In the genomic region with DNA sequence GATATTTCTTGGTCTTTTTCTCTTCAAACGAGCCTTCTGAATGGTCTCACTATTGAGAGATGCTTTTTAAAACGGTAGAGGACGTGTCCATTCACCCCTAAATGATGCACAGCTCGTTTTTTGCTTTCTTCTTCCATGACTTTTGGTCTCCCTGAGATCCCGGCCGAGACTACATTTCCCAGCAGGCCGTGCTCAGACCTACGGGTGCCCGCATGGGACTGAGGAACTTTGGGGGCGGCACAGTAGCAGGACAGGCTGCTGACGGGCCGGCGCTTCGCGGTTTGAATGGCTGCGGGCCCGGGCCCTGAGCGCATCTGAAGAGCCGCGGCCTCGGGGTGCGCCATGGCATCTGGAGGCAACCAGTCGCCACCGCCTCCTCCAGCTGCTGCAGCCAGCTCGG, we compare ENCODE assay signal across 7 mouse cellular contexts. TPM values are rescaled to one million over a fixed set of nuclear protein-coding genes. Genes with fewer than 3 reads are reported as not detected.
DNase-seq lines count a peak whose midpoint lies in the region; ATAC-seq lines count a peak whose summit lies in the region.

A gene (plus strand): TSS at position 224 of the 400 bp plus-strand sequence.

- peak within 1 kb of the TSS; percentile 73 for H3K9ac ChIP-seq in embryonic facial prominence, embryonic 12.5 days
- H3K9ac ChIP-seq in limb, embryonic 11.5 days (ENCODE audit: low read length), result peak within 1 kb of the TSS; percentile 39
- peak within 1 kb of the TSS; percentile 68 for H3K9ac ChIP-seq in midbrain, embryonic 14.5 days (replicated peaks; ENCODE audit: low read length)

- no peaks in the 10 kb centered on the region for H3K36me3 ChIP-seq in embryonic facial prominence, embryonic 12.5 days
- H3K36me3 ChIP-seq in limb, embryonic 11.5 days (ENCODE audit: control insufficient read depth, insufficient read depth, low read length), result no peaks in the 10 kb centered on the region
- H3K36me3 ChIP-seq in midbrain, embryonic 14.5 days (ENCODE audit: control insufficient read depth, insufficient read depth, low read length), result peaks cover 3% of the 10 kb centered on the region; the same call in 1 of the 2 replicates

- WGBS in embryonic facial prominence, embryonic 12.5 days, result under 1% methylated on average over 25 of the region's 25 CpGs
- WGBS in limb, embryonic 11.5 days, result under 1% methylated on average over 25 of the region's 25 CpGs
- WGBS in midbrain, embryonic 14.5 days, result under 1% methylated on average over 25 of the region's 25 CpGs

- peak; percentile 94 for ATAC-seq in embryonic facial prominence, embryonic 12.5 days (ENCODE audit: insufficient number of reproducible peaks, insufficient read depth, low FRiP score, low TSS enrichment)
- peak; percentile 93 for ATAC-seq in limb, embryonic 11.5 days (ENCODE audit: insufficient number of reproducible peaks, low FRiP score, low TSS enrichment, low read depth)
- ATAC-seq in midbrain, embryonic 14.5 days (ENCODE audit: low FRiP score, low TSS enrichment), result peak; percentile 97

- H3K4me3 ChIP-seq in embryonic facial prominence, embryonic 12.5 days, result peak within 1 kb of the TSS; percentile 83
- peak within 1 kb of the TSS; percentile 57 for H3K4me3 ChIP-seq in limb, embryonic 11.5 days (ENCODE audit: low read depth, low read length)
- H3K4me3 ChIP-seq in midbrain, embryonic 14.5 days (replicated peaks; ENCODE audit: low read depth, low read length), result peak within 1 kb of the TSS; percentile 86

- H3K4me1 ChIP-seq in embryonic facial prominence, embryonic 12.5 days, result peaks cover 14% of the 10 kb centered on the region; the same call in 1 of the 2 replicates
- no peaks in the 10 kb centered on the region; the same call in 1 of the 2 replicates for H3K4me1 ChIP-seq in limb, embryonic 11.5 days (ENCODE audit: control insufficient read depth, insufficient read depth, low read length)
- H3K4me1 ChIP-seq in midbrain, embryonic 14.5 days (ENCODE audit: control insufficient read depth, insufficient read depth, low read length), result peaks cover 13% of the 10 kb centered on the region

- H3K27ac ChIP-seq in embryonic facial prominence, embryonic 12.5 days, result peak within 1 kb of the TSS; percentile 73; the same call in 1 of the 2 replicates
- H3K27ac ChIP-seq in limb, embryonic 11.5 days (replicated peaks; ENCODE audit: low read depth, low read length), result no peak within 1 kb of the TSS
- peak within 1 kb of the TSS; percentile 80 for H3K27ac ChIP-seq in midbrain, embryonic 14.5 days (replicated peaks; ENCODE audit: low read depth, low read length)

- no peaks in the 10 kb centered on the region for H3K27me3 ChIP-seq in embryonic facial prominence, embryonic 12.5 days
- H3K27me3 ChIP-seq in limb, embryonic 11.5 days (ENCODE audit: control insufficient read depth, insufficient read depth, low read length), result no peaks in the 10 kb centered on the region
- no peaks in the 10 kb centered on the region for H3K27me3 ChIP-seq in midbrain, embryonic 14.5 days (ENCODE audit: control insufficient read depth, insufficient read depth, low read length)

- peak within 1 kb of the TSS; percentile 51 for H3K4me2 ChIP-seq in embryonic facial prominence, embryonic 12.5 days (replicated peaks)
- H3K4me2 ChIP-seq in limb, embryonic 11.5 days (ENCODE audit: low read depth, severe bottlenecking), result peak within 1 kb of the TSS; percentile 55
- peak within 1 kb of the TSS; percentile 70 for H3K4me2 ChIP-seq in midbrain, embryonic 14.5 days (ENCODE audit: low read length)

- no peaks in the 10 kb centered on the region for H3K9me3 ChIP-seq in embryonic facial prominence, embryonic 12.5 days
- no peaks in the 10 kb centered on the region for H3K9me3 ChIP-seq in limb, embryonic 11.5 days (ENCODE audit: control insufficient read depth, low read length)
- no peaks in the 10 kb centered on the region for H3K9me3 ChIP-seq in midbrain, embryonic 14.5 days (ENCODE audit: control insufficient read depth, low read length)

- DNase-seq in adrenal gland, postnatal 25 days, result peak; percentile 92
- peak; percentile 100 for DNase-seq in heart, adult 11 months
- peak; percentile 95 for DNase-seq in kidney, adult 18-20 months
- DNase-seq in limb, embryonic 11.5 days (ENCODE audit: low spot score), result peak; percentile 97
- peak; percentile 97 for DNase-seq in midbrain, embryonic 14.5 days
- DNase-seq in spleen, adult 18-20 months, result peak; percentile 89 to 94

RNA-seq across cellular contexts. Expression of the gene that starts here (rescaled TPM):
- 47.0 and 55.8 TPM in 2 replicates for total RNA-seq in adrenal gland, postnatal 25 days (2021)
- 16.5 and 17.1 TPM in 2 replicates for polyA plus RNA-seq in embryonic facial prominence, embryonic 12.5 days (2016; fragmentation: Nextera tagmentation; extraction: Ambion mirVana)
- 8.6 and 8.8 TPM in 2 replicates for polyA plus RNA-seq in limb, embryonic 11.5 days (2014; fragmentation: Nextera tagmentation; extraction: Ambion mirVana)
- polyA plus RNA-seq in midbrain, embryonic 14.5 days (2014; fragmentation: Nextera tagmentation; extraction: Ambion mirVana), result 16.7 and 23.8 TPM in 2 replicates
